Mouse (Mus musculus) CH12.LX (cell line): ENCODE results near the gene Rtp3. TPM values are rescaled to one million over a fixed set of nuclear protein-coding genes. Genes with fewer than 3 reads are reported as not detected.

Experiments used
- DNase-seq: peaks from one replicate; pipeline ENCODE4 v3.0.0-alpha.2; 2013; ENCODE audit errors: extremely low read depth
- H3K27ac ChIP-seq: 2 replicates; pipeline ENCODE4 v1.5.1; 2012; ENCODE audit warnings: low read depth, mild to moderate bottlenecking, control low read depth, moderate library complexity; ENCODE audit not compliant: insufficient read depth
- H3K27me3 ChIP-seq: replicated peaks from 2 replicates; pipeline ENCODE3; 2012; ENCODE audit warnings: inconsistent platforms
- H3K36me3 ChIP-seq, 2 experiments: replicated peaks in 1 of 2; 2 replicates each; pipeline versions ENCODE3 to v1.6.1; 2012; ENCODE audit warnings: inconsistent platforms in 1 of 2, low read length in 1 of 2, mild to moderate bottlenecking in 1 of 2, mixed read lengths in 1 of 2, moderate library complexity in 1 of 2; ENCODE audit not compliant: control insufficient read depth in 1 of 2, insufficient read depth in 1 of 2
- H3K4me1 ChIP-seq, 2 experiments: 2 replicates each; pipeline ENCODE4 v1.6.1; 2012; ENCODE audit warnings: inconsistent platforms in 1 of 2, moderate library complexity in 1 of 2; ENCODE audit not compliant: insufficient read depth in 2 of 2, control insufficient read depth in 1 of 2
- H3K4me2 ChIP-seq: 2 replicates; pipeline ENCODE4 v1.6.1; 2012; ENCODE audit warnings: low read depth, mild to moderate bottlenecking, control low read depth; ENCODE audit not compliant: poor library complexity, insufficient read depth, severe bottlenecking
- H3K4me3 ChIP-seq, 3 experiments: fragments of 150-350 bp in 1 of 3; sonication (generic) in 1 of 3; replicated peaks in 1 of 3; 2 replicates each; pipeline versions ENCODE3 to v1.5.1; 2011 to 2012; ENCODE audit warnings: low read depth in 2 of 3, low read length in 2 of 3, mild to moderate bottlenecking in 2 of 3, moderate library complexity in 2 of 3, control low read depth in 1 of 3, improper control_type of control experiment in 1 of 3, inconsistent platforms in 1 of 3, mixed read lengths in 1 of 3; ENCODE audit not compliant: poor library complexity in 1 of 3
- H3K79me2 ChIP-seq: replicated peaks from 2 replicates; pipeline ENCODE4 v1.6.1; 2012; ENCODE audit warnings: mild to moderate bottlenecking, moderate library complexity; ENCODE audit not compliant: control insufficient read depth, poor library complexity, insufficient read depth, severe bottlenecking; ENCODE audit errors: extremely low read depth
- H3K9ac ChIP-seq: 2 replicates; pipeline ENCODE4 v1.6.1; 2012; ENCODE audit warnings: low read depth, mild to moderate bottlenecking, control low read depth, moderate library complexity; ENCODE audit not compliant: insufficient read depth
- H3K9me3 ChIP-seq: replicated peaks from 2 replicates; pipeline ENCODE3; 2012; ENCODE audit warnings: low read length, inconsistent platforms, mixed read lengths
- CHD2 ChIP-seq: IDR thresholded peaks from 2 replicates; pipeline ENCODE4 v1.6.1; 2011; ENCODE audit warnings: low read length, improper control_type of control experiment
- CTCF ChIP-seq, 2 experiments: IDR thresholded peaks in 1 of 2; conservative IDR thresholded peaks in 1 of 2; 2 replicates each; pipeline ENCODE4 v1.5.1; 2011 to 2012; ENCODE audit warnings: low read depth in 2 of 2, low read length in 2 of 2, improper control_type of control experiment in 1 of 2, inconsistent platforms in 1 of 2, mild to moderate bottlenecking in 1 of 2, moderate library complexity in 1 of 2
- E2F4 ChIP-seq: IDR thresholded peaks from 2 replicates; pipeline ENCODE4 v1.6.1; 2011; ENCODE audit warnings: low read depth, low read length, improper control_type of control experiment; ENCODE audit not compliant: insufficient replicate concordance
- ETS1 ChIP-seq: conservative IDR thresholded peaks from 2 replicates; pipeline ENCODE4 v1.6.1; 2012; ENCODE audit warnings: low read depth, mild to moderate bottlenecking, inconsistent platforms, low read length, improper control_type of control experiment, moderate library complexity
- IRF4 ChIP-seq: IDR thresholded peaks from 2 replicates; pipeline ENCODE4 v1.6.1; 2014; ENCODE audit warnings: low read depth, mild to moderate bottlenecking, inconsistent platforms, low read length, improper control_type of control experiment
- JUN ChIP-seq: IDR thresholded peaks from 2 replicates; pipeline ENCODE4 v1.6.1; 2011; ENCODE audit warnings: low read depth, mild to moderate bottlenecking, low read length, improper control_type of control experiment, moderate library complexity; ENCODE audit not compliant: insufficient read depth
- KAT2A ChIP-seq: IDR thresholded peaks from 2 replicates; pipeline ENCODE4 v1.6.1; 2012; ENCODE audit warnings: low read length, improper control_type of control experiment, inconsistent platforms; ENCODE audit not compliant: insufficient replicate concordance
- MAFK ChIP-seq: IDR thresholded peaks from 2 replicates; pipeline ENCODE4 v1.6.1; 2011; ENCODE audit warnings: low read length, improper control_type of control experiment; ENCODE audit not compliant: insufficient replicate concordance
- MAZ ChIP-seq: IDR thresholded peaks from 2 replicates; pipeline ENCODE4 v1.6.1; 2012; ENCODE audit warnings: low read depth, mild to moderate bottlenecking, inconsistent platforms, low read length, improper control_type of control experiment, moderate library complexity
- MYC ChIP-seq: IDR thresholded peaks from 2 replicates; pipeline ENCODE4 v1.6.1; 2011; ENCODE audit warnings: low read depth, mild to moderate bottlenecking, improper control_type of control experiment, low read length
- NELFE ChIP-seq: IDR thresholded peaks from 2 replicates; pipeline ENCODE4 v1.6.1; 2011; ENCODE audit warnings: low read depth, low read length, improper control_type of control experiment
- POLR2A ChIP-seq: IDR thresholded peaks from 2 replicates; pipeline ENCODE4 v1.6.1; 2011; ENCODE audit warnings: low read depth, mild to moderate bottlenecking, improper control_type of control experiment, low read length
- POLR2AphosphoS2 ChIP-seq: IDR thresholded peaks from 2 replicates; pipeline ENCODE4 v1.6.1; 2011; ENCODE audit warnings: low read depth, low read length, improper control_type of control experiment
- RAD21 ChIP-seq: IDR thresholded peaks from 2 replicates; pipeline ENCODE4 v1.6.1; 2011; ENCODE audit warnings: low read depth, mild to moderate bottlenecking, low read length, improper control_type of control experiment, moderate library complexity
- RCOR1 ChIP-seq: conservative IDR thresholded peaks from 2 replicates; pipeline ENCODE4 v1.6.1; 2012; ENCODE audit warnings: low read depth, mild to moderate bottlenecking, inconsistent platforms, low read length, improper control_type of control experiment
- SMC3 ChIP-seq: IDR thresholded peaks from 2 replicates; pipeline ENCODE4 v1.6.1; 2011; ENCODE audit warnings: low read depth, low read length, improper control_type of control experiment
- USF1 ChIP-seq: IDR thresholded peaks from 2 replicates; pipeline ENCODE4 v1.6.1; 2014; ENCODE audit warnings: low read depth, mild to moderate bottlenecking, inconsistent platforms, low read length, improper control_type of control experiment
- USF2 ChIP-seq: conservative IDR thresholded peaks from 2 replicates; pipeline ENCODE4 v1.6.1; 2011; ENCODE audit warnings: low read depth, low read length, improper control_type of control experiment
- ZMIZ1 ChIP-seq: IDR thresholded peaks from 2 replicates; pipeline ENCODE4 v1.6.1; 2012; ENCODE audit warnings: low read depth, mild to moderate bottlenecking, inconsistent platforms, low read length, improper control_type of control experiment
- ZNF384 ChIP-seq: IDR thresholded peaks from 2 replicates; pipeline ENCODE4 v1.6.1; 2012; ENCODE audit warnings: low read depth, low read length, improper control_type of control experiment, inconsistent platforms
- dilution Hi-C: fragments of 300-500 bp; cut with MboI; formaldehyde crosslinking; loops from 2 replicates; pipeline ENCODE4 v1.14.3; 2020; ENCODE audit warnings: low sequenced_read_pairs; ENCODE audit not compliant: extremely low pct_unique_long_range_greater_than_20kb, extremely low pct_ligation_motif_present
- in situ Hi-C: fragments of 300-500 bp; cut with MboI; formaldehyde crosslinking; loops from 3 replicates; pipeline ENCODE4 v1.14.3; 2019; ENCODE audit warnings: low sequenced_read_pairs, low pct_ligation_motif_present, low pct_unique_long_range_greater_than_20kb, mixed read lengths
- polyA plus RNA-seq: library from polyadenylated mRNA; unstranded; fragments of >175 nt; gene quantifications from 2 replicates; pipeline ENCODE4 v1.2.1, GENCODE M21; 2012; ENCODE audit warnings: low read depth; ENCODE audit not compliant: insufficient read length
- total RNA-seq, 2 experiments: library from RNA; depleted of rRNA; stranded (reverse); fragments of 300-350 nt in 1 of 2; fragments of >200 nt in 1 of 2; gene quantifications; 2 replicates each; pipeline ENCODE4 v1.2.3; 2012 to 2014

Rtp3 gene
- total RNA-seq (2012; rRNA removed), result not detected in 2 replicates
- not detected in 2 replicates for total RNA-seq (2014; rRNA removed)
- not detected in 2 replicates for polyA plus RNA-seq

GRCm38 (mm10) chr9:110990204-110990603, at the start of gene Rtp3:
TSS of gene Rtp3 (minus strand) at chr9:110990583.
- DNase-seq, result no peak
- Histone ChIP-seq H3K79me2 (no peaks in the 10 kb centered on the region), H3K36me3 (no peaks in the 10 kb centered on the region), H3K27me3 (peaks cover 4% of the 10 kb centered on the region), H3K4me3 (no peak within 1 kb of the TSS), H3K9ac (no peak within 1 kb of the TSS), H3K4me2 (no peak within 1 kb of the TSS), H3K4me1 (peaks cover 0 to 16% of the 10 kb centered on the region in 2 experiments; a peak in 2 of 4 replicates), H3K27ac (no peak within 1 kb of the TSS), H3K9me3 (peaks cover 5% of the 10 kb centered on the region)
- in situ Hi-C loops (no loop called here), dilution Hi-C loops (no loop called here)
- TF ChIP-seq POLR2A (no peak), USF2 (no peak), MYC (no peak), SMC3 (no peak), MAFK (no peak), RCOR1 (no peak), CTCF (conservative IDR thresholded peaks at IDR 0.05 in 1 of 2, IDR thresholded peaks at IDR 0.05 in 1 of 2; ENCODE audit: low read depth in 2 of 2, low read length in 2 of 2) (no peak), ZMIZ1 (no peak), JUN (no peak)

- Histone ChIP-seq H3K27me3 (no peaks in the 10 kb centered on the region), H3K27ac (no peak overlapping the region), H3K4me1 (peaks cover 0 to 14% of the 10 kb centered on the region in 2 experiments; a peak in 3 of 4 replicates), H3K9me3 (no peaks in the 10 kb centered on the region), H3K4me3 (no peak overlapping the region), H3K4me2 (no peak overlapping the region), H3K79me2 (no peaks in the 10 kb centered on the region), H3K36me3 (no peaks in the 10 kb centered on the region), H3K9ac (no peak overlapping the region)
- dilution Hi-C loops (no loop called here), in situ Hi-C loops (no loop called here)
- DNase-seq, result no peak
- TF ChIP-seq USF1 (no peak), ZNF384 (no peak), RAD21 (no peak), IRF4 (no peak), NELFE (no peak), SMC3 (no peak), CHD2 (no peak), KAT2A (no peak), E2F4 (no peak), MAZ (no peak), POLR2AphosphoS2 (no peak), ETS1 (no peak), USF2 (no peak)
Measured at GRCm38 (mm10) chr9:111039966-111040365, 49.6 kb upstream of the Rtp3 start.
